Mouse (Mus musculus): ENCODE measurements at regions not wholly inside any gene's neighbourhood (a gene's known extent, or its start where the extent isn't known, plus 50 kb on each side); places are given as distances from the start of the nearest gene placed in this dataset.

- H3K36me3 ChIP-seq (ENCODE audit: control insufficient read depth, insufficient read depth) = peaks cover 9% of the 10 kb centered on the region
- H3K4me2 ChIP-seq (replicated peaks; ENCODE audit: low read depth) = no peak overlapping the region
- H3K27me3 ChIP-seq (replicated peaks; ENCODE audit: control insufficient read depth, insufficient read depth, low read length) = no peaks in the 10 kb centered on the region
- no peak for TF ChIP-seq CTCF (IDR thresholded peaks at IDR 0.05; ENCODE audit: low read depth)
- H3K27ac ChIP-seq (ENCODE audit: low read depth, low read length) = no peak overlapping the region
- no peak overlapping the region for H3K4me3 ChIP-seq (ENCODE audit: low read depth, low read length)
- no peak overlapping the region for H3K9ac ChIP-seq (ENCODE audit: low read depth, low read length)
- H3K4me1 ChIP-seq (replicated peaks; ENCODE audit: control insufficient read depth, insufficient read depth, low read length) = 0 out of 2 replicates have a peak, but pooled peaks cover 3% of the 10 kb centered on the region
- H3K9me3 ChIP-seq (ENCODE audit: control insufficient read depth) = no peaks in the 10 kb centered on the region
- WGBS = 70% methylated on average over 5 of the region's 5 CpGs
- no peak for ATAC-seq
Measured at GRCm38 (mm10) chr14:115039524-115039923, 52.5 kb upstream of the Gpc5 start.

GRCm38 (mm10) chr14:115040091-115040571 is 51.9 kb upstream of the Gpc5 start:
- Histone ChIP-seq H3K4me2 (replicated peaks; ENCODE audit: low read depth) (peak overlapping the region; percentile 92), H3K4me3 (ENCODE audit: low read depth, low read length) (peak overlapping the region; percentile 87), H3K4me1 (replicated peaks; ENCODE audit: control insufficient read depth, insufficient read depth, low read length) (0 out of 2 replicates have a peak, but pooled peaks cover 3% of the 10 kb centered on the region), H3K9me3 (ENCODE audit: control insufficient read depth) (no peaks in the 10 kb centered on the region), H3K27ac (ENCODE audit: low read depth, low read length) (no peak overlapping the region), H3K9ac (ENCODE audit: low read depth, low read length) (peak overlapping the region; percentile 93), H3K27me3 (replicated peaks; ENCODE audit: control insufficient read depth, insufficient read depth, low read length) (no peaks in the 10 kb centered on the region), H3K36me3 (ENCODE audit: control insufficient read depth, insufficient read depth) (peaks cover 9% of the 10 kb centered on the region)
- TF ChIP-seq CTCF (IDR thresholded peaks at IDR 0.05; ENCODE audit: low read depth) = no peak
- ATAC-seq = no peak
- WGBS = 2% methylated on average over 30 of the region's 30 CpGs

GRCm38 (mm10) chr14:115040578-115041206 is 51.3 kb upstream of the Gpc5 start:
- peak overlapping the region; percentile 92 for H3K4me2 ChIP-seq (replicated peaks; ENCODE audit: low read depth)
- peaks cover 14% of the 10 kb centered on the region for H3K36me3 ChIP-seq (ENCODE audit: control insufficient read depth, insufficient read depth)
- WGBS = 0% methylated on average over 55 of the region's 94 CpGs
- H3K27ac ChIP-seq (ENCODE audit: low read depth, low read length) = peak overlapping the region; percentile 88
- H3K9me3 ChIP-seq (ENCODE audit: control insufficient read depth) = no peaks in the 10 kb centered on the region
- H3K4me1 ChIP-seq (replicated peaks; ENCODE audit: control insufficient read depth, insufficient read depth, low read length) = 0 out of 2 replicates have a peak, but pooled peaks cover 3% of the 10 kb centered on the region
- H3K27me3 ChIP-seq (replicated peaks; ENCODE audit: control insufficient read depth, insufficient read depth, low read length) = no peaks in the 10 kb centered on the region
- peak overlapping the region; percentile 93 for H3K9ac ChIP-seq (ENCODE audit: low read depth, low read length)
- ATAC-seq = peak; percentile 88
- TF ChIP-seq CTCF (IDR thresholded peaks at IDR 0.05; ENCODE audit: low read depth) = no peak
- H3K4me3 ChIP-seq (ENCODE audit: low read depth, low read length) = peak overlapping the region; percentile 87

- no peak for TF ChIP-seq CTCF (IDR thresholded peaks at IDR 0.05; ENCODE audit: low read depth)
- under 1% methylated on average over 62 of the region's 126 CpGs for WGBS
- Histone ChIP-seq H3K9me3 (ENCODE audit: control insufficient read depth) (no peaks in the 10 kb centered on the region), H3K9ac (ENCODE audit: low read depth, low read length) (peak overlapping the region; percentile 93), H3K4me2 (replicated peaks; ENCODE audit: low read depth) (peak overlapping the region; percentile 92), H3K4me3 (ENCODE audit: low read depth, low read length) (peak overlapping the region; percentile 87), H3K27me3 (replicated peaks; ENCODE audit: control insufficient read depth, insufficient read depth, low read length) (no peaks in the 10 kb centered on the region), H3K27ac (ENCODE audit: low read depth, low read length) (peak overlapping the region; percentile 88), H3K4me1 (replicated peaks; ENCODE audit: control insufficient read depth, insufficient read depth, low read length) (0 out of 2 replicates have a peak, but pooled peaks cover 3% of the 10 kb centered on the region), H3K36me3 (ENCODE audit: control insufficient read depth, insufficient read depth) (peaks cover 14% of the 10 kb centered on the region)
- peak; percentile 69 for ATAC-seq
Measured at GRCm38 (mm10) chr14:115041336-115042054, 50.5 kb upstream of the Gpc5 start.

- H3K9ac ChIP-seq (ENCODE audit: low read depth, low read length) = peak overlapping the region; percentile 93
- under 1% methylated on average over 26 of the region's 51 CpGs for WGBS
- peak; percentile 87 for ATAC-seq
- peaks cover 19% of the 10 kb centered on the region for H3K36me3 ChIP-seq (ENCODE audit: control insufficient read depth, insufficient read depth)
- H3K4me3 ChIP-seq (ENCODE audit: low read depth, low read length) = peak overlapping the region; percentile 87
- peak overlapping the region; percentile 92 for H3K4me2 ChIP-seq (replicated peaks; ENCODE audit: low read depth)
- H3K27me3 ChIP-seq (replicated peaks; ENCODE audit: control insufficient read depth, insufficient read depth, low read length) = no peaks in the 10 kb centered on the region
- H3K9me3 ChIP-seq (ENCODE audit: control insufficient read depth) = no peaks in the 10 kb centered on the region
- peak; percentile 82 for TF ChIP-seq CTCF (IDR thresholded peaks at IDR 0.05; ENCODE audit: low read depth)
- 0 out of 2 replicates have a peak, but pooled peaks cover 3% of the 10 kb centered on the region for H3K4me1 ChIP-seq (replicated peaks; ENCODE audit: control insufficient read depth, insufficient read depth, low read length)
- H3K27ac ChIP-seq (ENCODE audit: low read depth, low read length) = peak overlapping the region; percentile 88
Measured at GRCm38 (mm10) chr14:115042055-115042564, 49.9 kb upstream of the Gpc5 start.
